ENCODE assay signal across 8 mouse cellular contexts in genomic region chr4:120755299-120755698, GRCm38 (mm10). TPM values are rescaled to one million over a fixed set of nuclear protein-coding genes. Genes with fewer than 3 reads are reported as not detected.
DNase-seq lines count a peak whose midpoint lies in the region; ATAC-seq and TF ChIP-seq lines count a peak whose summit lies in the region.

No protein-coding gene starts in this region.

- H3K4me3 ChIP-seq in E14TG2a.4 (replicated peaks; ENCODE audit: low read length): no peak overlapping the region
- H3K4me3 ChIP-seq in cortical plate, adult 2 months (ENCODE audit: insufficient read depth, low read length): no peak overlapping the region
- no peak overlapping the region for H3K4me3 ChIP-seq in kidney, embryonic 14.5 days (ENCODE audit: low read length)
- no peak overlapping the region for H3K4me3 ChIP-seq in liver, adult 2 months (ENCODE audit: insufficient read depth, low read depth, low read length)

- no peak overlapping the region for H3K9ac ChIP-seq in kidney, embryonic 14.5 days (ENCODE audit: low read depth, low read length)
- no peak overlapping the region for H3K9ac ChIP-seq in liver, adult 2 months (ENCODE audit: low read depth, low read length)

- no peak overlapping the region for H3K4me2 ChIP-seq in kidney, embryonic 14.5 days (replicated peaks; ENCODE audit: low read depth, low read length)

- H3K79me2 ChIP-seq in liver, adult 2 months (ENCODE audit: control insufficient read depth, insufficient read depth, low read length): no peaks in the 10 kb centered on the region

- peak; percentile 70 for DNase-seq in adipocyte (ENCODE audit: low spot score)
- peak; percentile 62 for DNase-seq in gastrocnemius, postnatal 25 days
- no peak for DNase-seq in liver, adult 2 months (ENCODE audit: extremely low read depth, low read depth, low spot score)
- peak; percentile 85 for DNase-seq in retina, embryonic 14.5 days (ENCODE audit: low spot score)
- peak; percentile 70 to 75 for DNase-seq in thymus, postnatal 36 days

- no peak overlapping the region for H3K27ac ChIP-seq in cortical plate, adult 2 months (ENCODE audit: insufficient read depth, low read length)
- H3K27ac ChIP-seq in kidney, embryonic 14.5 days (ENCODE audit: low read depth, low read length): no peak overlapping the region
- no peak overlapping the region for H3K27ac ChIP-seq in liver, adult 2 months (replicated peaks; ENCODE audit: insufficient read depth, low read depth, low read length)

- no peak for TF ChIP-seq POLR2A in cortical plate, adult 2 months (IDR thresholded peaks at IDR 0.05; ENCODE audit: extremely low read depth, insufficient read depth, low read length)
- TF ChIP-seq POLR2A in liver, adult 2 months (IDR thresholded peaks at IDR 0.05; ENCODE audit: extremely low read depth, insufficient read depth, low read length): no peak

- 7% methylated on average over 1 of the region's 1 CpGs for WGBS in kidney, embryonic 14.5 days
- 0% methylated on average over 1 of the region's 1 CpGs for WGBS in liver, adult 2 months

- H3K36me3 ChIP-seq in E14TG2a.4 (ENCODE audit: insufficient read depth, low read length): peaks cover 36% of the 10 kb centered on the region
- H3K36me3 ChIP-seq in kidney, embryonic 14.5 days (ENCODE audit: control insufficient read depth, insufficient read depth, low read length): peaks cover 33% of the 10 kb centered on the region
- H3K36me3 ChIP-seq in liver, adult 2 months (ENCODE audit: control insufficient read depth, insufficient read depth, low read length): peaks cover 22% of the 10 kb centered on the region; the same call in 1 of the 2 replicates

- no peaks in the 10 kb centered on the region for H3K9me3 ChIP-seq in E14TG2a.4 (ENCODE audit: low read length)
- H3K9me3 ChIP-seq in kidney, embryonic 14.5 days (ENCODE audit: control insufficient read depth, low read length): no peaks in the 10 kb centered on the region

- H3K27me3 ChIP-seq in E14TG2a.4 (ENCODE audit: insufficient read depth, low read length): peaks cover 23% of the 10 kb centered on the region
- no peaks in the 10 kb centered on the region for H3K27me3 ChIP-seq in kidney, embryonic 14.5 days (ENCODE audit: control insufficient read depth, insufficient read depth, low read length)
- H3K27me3 ChIP-seq in liver, adult 2 months (ENCODE audit: control insufficient read depth, insufficient read depth, low read length): no peaks in the 10 kb centered on the region

- peak; percentile 81 for TF ChIP-seq CTCF in E14TG2a.4 (conservative IDR thresholded peaks at IDR 0.05; ENCODE audit: low read length)
- TF ChIP-seq CTCF in cortical plate, adult 2 months (IDR thresholded peaks at IDR 0.05; ENCODE audit: extremely low read depth, insufficient read depth, low read length): peak; percentile 77
- peak; percentile 89 for TF ChIP-seq CTCF in liver, adult 2 months (IDR thresholded peaks at IDR 0.05; ENCODE audit: low read depth, low read length)

- H3K4me1 ChIP-seq in E14TG2a.4 (replicated peaks; ENCODE audit: low read depth, low read length): peaks cover 54% of the 10 kb centered on the region
- no peaks in the 10 kb centered on the region for H3K4me1 ChIP-seq in cortical plate, adult 2 months (ENCODE audit: control insufficient read depth, insufficient read depth, low read length)
- H3K4me1 ChIP-seq in kidney, embryonic 14.5 days (ENCODE audit: control insufficient read depth, insufficient read depth, low read length): no peaks in the 10 kb centered on the region
- H3K4me1 ChIP-seq in liver, adult 2 months (ENCODE audit: control insufficient read depth, insufficient read depth, low read length): no peaks in the 10 kb centered on the region

- ATAC-seq in kidney, embryonic 14.5 days (ENCODE audit: low FRiP score, low TSS enrichment): peak; percentile 58; the same call in 1 of the 2 replicates

RNA-seq across cellular contexts. Expression of gene Kcnq4, which starts 6.9 kb away (rescaled TPM):
- 10.9 and 11.2 TPM in 2 replicates for polyA plus RNA-seq in cortical plate, adult 2 months (2012; rRNA removed)
- 10 to 100 TPM; 15.9 to 18.0 TPM for total RNA-seq in gastrocnemius, postnatal 25 days (2021)
- polyA plus RNA-seq in kidney, embryonic 14.5 days (2014; fragmentation: Nextera tagmentation; extraction: Ambion mirVana): 0.51 and 0.73 TPM in 2 replicates
- total RNA-seq in liver, adult 2 months (2014; rRNA removed): 0.28 and 0.34 TPM in 2 replicates
- 0.57 and 0.58 TPM in 2 replicates for polyA plus RNA-seq in liver, adult 2 months (2012; rRNA removed)
